Mouse (Mus musculus) midbrain, embryonic 12.5 days (tissue): Measurements from ENCODE around the gene Cblb. TPM values are rescaled to one million over a fixed set of nuclear protein-coding genes. Genes with fewer than 3 reads are reported as not detected.
A peak's percentile ranks its signal among the peaks of the same experiment; 100 is the strongest.

ENCODE experiments used
- ATAC-seq: fragments of 200-750 bp; cut with Nextera tagmentation; 2 replicates; pipeline ENCODE4 v1.8.0; 2017; ENCODE audit warnings: low read depth, moderate TSS enrichment, moderate library complexity; ENCODE audit not compliant: low FRiP score
- H3K27ac ChIP-seq: fragments of 300-500 bp; sonication (generic); replicated peaks from 2 replicates; pipeline ENCODE4 v1.5.1; 2016; ENCODE audit warnings: mild to moderate bottlenecking
- H3K27me3 ChIP-seq: fragments of 300-500 bp; sonication (generic); 2 replicates; pipeline ENCODE4 v1.6.1; 2016; ENCODE audit warnings: mild to moderate bottlenecking
- H3K36me3 ChIP-seq: fragments of 300-500 bp; sonication (generic); 2 replicates; pipeline ENCODE4 v1.6.1; 2016
- H3K4me1 ChIP-seq: fragments of 300-500 bp; sonication (generic); 2 replicates; pipeline ENCODE4 v1.6.1; 2016
- H3K4me2 ChIP-seq: fragments of 300-500 bp; sonication (generic); replicated peaks from 2 replicates; pipeline ENCODE4 v1.6.1; 2016; ENCODE audit warnings: mild to moderate bottlenecking, moderate library complexity
- H3K4me3 ChIP-seq: fragments of 300-500 bp; sonication (generic); 2 replicates; pipeline ENCODE4 v1.5.1; 2016; ENCODE audit warnings: mild to moderate bottlenecking
- H3K9ac ChIP-seq: fragments of 300-500 bp; sonication (generic); replicated peaks from 2 replicates; pipeline ENCODE4 v1.6.1; 2016; ENCODE audit warnings: mild to moderate bottlenecking, moderate library complexity
- H3K9me3 ChIP-seq: fragments of 300-500 bp; sonication (generic); 2 replicates; pipeline ENCODE4 v1.6.1; 2016; ENCODE audit warnings: mild to moderate bottlenecking
- whole genome bisulfite sequencing: fragments of 180-500 bp; shearing (Covaris S2); methylation state at CpG from one replicate; pipeline ENCODE4 v1.1.7; 2016; 5-methylcytosine and 5-hydroxymethylcytosine counted together
- polyA plus RNA-seq: library from polyadenylated mRNA; unstranded; fragments of >200 nt; fragmentation: Nextera tagmentation; extraction: Ambion mirVana; gene quantifications from 2 replicates; pipeline ENCODE4 v1.2.1, GENCODE M21; 2016

Cblb gene
- polyA plus RNA-seq, 1 experiment from 2014 or later: 39.0 TPM

DNA sequence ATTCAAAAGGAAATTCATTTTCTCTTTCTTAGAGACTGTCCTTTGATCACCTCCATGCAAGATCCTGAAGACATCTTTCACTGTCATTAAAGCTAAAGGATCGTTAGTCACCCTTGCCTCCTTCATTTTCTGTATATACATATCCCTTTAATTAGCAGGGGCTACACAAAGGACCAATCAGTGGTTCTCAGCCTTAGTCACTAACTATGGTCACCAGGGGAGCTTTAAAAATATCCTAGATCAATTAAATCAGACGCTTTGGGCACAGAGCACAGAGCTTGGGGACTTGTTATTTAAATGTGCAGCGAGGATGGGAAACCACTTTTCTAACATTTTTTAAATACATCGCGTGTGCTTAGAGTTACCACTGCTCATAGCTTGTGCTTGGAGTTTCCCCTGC lies 7.6 kb upstream of the Cblb start:
- Histone ChIP-seq H3K27me3 (no peaks in the 10 kb centered on the region), H3K4me3 (no peak overlapping the region), H3K27ac (no peak overlapping the region), H3K9me3 (no peaks in the 10 kb centered on the region), H3K36me3 (no peaks in the 10 kb centered on the region), H3K9ac (no peak overlapping the region), H3K4me1 (no peaks in the 10 kb centered on the region), H3K4me2 (no peak overlapping the region)
- 0 out of 2 replicates have a peak, but pooled peaks have one; percentile 19 for ATAC-seq
- WGBS: 76% methylated on average over 5 of the region's 5 CpGs

GRCm38 (mm10) chr16:52027326-52027725 lies 3.7 kb upstream of the Cblb start:
- Histone ChIP-seq H3K27me3 (no peaks in the 10 kb centered on the region), H3K4me1 (no peaks in the 10 kb centered on the region; the same call in 1 of the 2 replicates), H3K36me3 (no peaks in the 10 kb centered on the region), H3K27ac (no peak overlapping the region), H3K9me3 (no peaks in the 10 kb centered on the region), H3K4me3 (no peak overlapping the region), H3K4me2 (no peak overlapping the region), H3K9ac (no peak overlapping the region)
- 93% methylated on average over 4 of the region's 4 CpGs for WGBS
- no peak for ATAC-seq

GRCm38 (mm10) chr16:52029001-52029400 lies 2.0 kb upstream of the Cblb start:
- no peak overlapping the region for H3K4me2 ChIP-seq
- H3K4me1 ChIP-seq: peaks cover 10% of the 10 kb centered on the region
- no peaks in the 10 kb centered on the region for H3K36me3 ChIP-seq
- H3K27ac ChIP-seq: no peak overlapping the region
- no peaks in the 10 kb centered on the region for H3K9me3 ChIP-seq
- ATAC-seq: no peak
- 90% methylated on average over 3 of the region's 3 CpGs for WGBS
- no peak overlapping the region for H3K9ac ChIP-seq
- H3K27me3 ChIP-seq: no peaks in the 10 kb centered on the region
- no peak overlapping the region for H3K4me3 ChIP-seq

DNA sequence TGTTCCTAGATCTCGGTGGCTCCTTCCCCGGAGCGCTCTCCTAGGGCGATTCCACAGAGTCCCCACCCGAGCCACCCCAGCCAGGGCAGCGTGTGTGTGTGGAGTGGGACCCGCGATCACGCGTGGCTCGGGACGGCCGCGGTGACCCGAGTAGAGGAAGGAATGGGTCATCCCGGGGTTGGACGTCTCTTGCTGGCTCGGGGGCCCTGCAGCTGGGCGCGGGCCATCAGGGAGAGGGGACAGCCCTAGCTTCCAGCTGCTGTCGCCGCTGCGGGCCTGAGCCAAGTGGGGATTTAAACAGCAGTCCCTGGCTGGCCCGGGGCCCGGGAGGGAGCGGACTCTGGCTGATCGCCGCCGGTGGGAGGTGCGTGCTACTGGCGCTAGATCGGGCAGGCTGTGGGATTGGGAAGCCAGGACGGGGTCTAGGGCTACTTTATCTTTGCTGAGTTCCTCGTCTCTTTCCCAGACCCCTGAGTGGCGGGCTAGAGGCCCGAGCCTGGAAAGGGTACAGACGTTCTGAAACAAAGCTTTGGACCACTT lies 757 bp downstream of the Cblb start:
- Histone ChIP-seq H3K4me1 (peaks cover 24% of the 10 kb centered on the region), H3K9ac (peak overlapping the region; percentile 95), H3K4me2 (peak overlapping the region; percentile 66), H3K27ac (peak overlapping the region; percentile 98), H3K36me3 (peaks cover 20% of the 10 kb centered on the region), H3K4me3 (peak overlapping the region; percentile 93), H3K9me3 (no peaks in the 10 kb centered on the region), H3K27me3 (no peaks in the 10 kb centered on the region)
- peak; percentile 76 for ATAC-seq
- WGBS: under 1% methylated on average over 37 of the region's 37 CpGs

- Histone ChIP-seq H3K9ac (peak overlapping the region; percentile 95), H3K4me1 (peaks cover 24% of the 10 kb centered on the region), H3K4me3 (peak overlapping the region; percentile 93), H3K27me3 (no peaks in the 10 kb centered on the region), H3K4me2 (peak overlapping the region; percentile 66), H3K27ac (peak overlapping the region; percentile 98), H3K9me3 (no peaks in the 10 kb centered on the region), H3K36me3 (peaks cover 24% of the 10 kb centered on the region)
- no peak for ATAC-seq
- 11% methylated on average over 29 of the region's 29 CpGs for WGBS
Observed at GRCm38 (mm10) chr16:52032376-52033330, 1.6 kb downstream of the Cblb start.

- no peak overlapping the region for H3K27ac ChIP-seq
- peaks cover 24% of the 10 kb centered on the region for H3K4me1 ChIP-seq
- ATAC-seq: no peak
- H3K9me3 ChIP-seq: no peaks in the 10 kb centered on the region
- H3K4me2 ChIP-seq: peak overlapping the region; percentile 66
- no peaks in the 10 kb centered on the region for H3K27me3 ChIP-seq
- WGBS: 97% methylated on average over 4 of the region's 4 CpGs
- no peak overlapping the region for H3K9ac ChIP-seq
- H3K4me3 ChIP-seq: peak overlapping the region; percentile 93
- H3K36me3 ChIP-seq: peaks cover 31% of the 10 kb centered on the region
Observed at GRCm38 (mm10) chr16:52033381-52034315, 2.6 kb downstream of the Cblb start.

- Histone ChIP-seq H3K4me2 (peak overlapping the region; percentile 66), H3K36me3 (peaks cover 37% of the 10 kb centered on the region), H3K27ac (no peak overlapping the region), H3K9me3 (no peaks in the 10 kb centered on the region), H3K4me3 (peak overlapping the region; percentile 23), H3K4me1 (peaks cover 24% of the 10 kb centered on the region), H3K9ac (no peak overlapping the region), H3K27me3 (no peaks in the 10 kb centered on the region)
- WGBS: 94% methylated on average over 5 of the region's 5 CpGs
- ATAC-seq: no peak
Observed at GRCm38 (mm10) chr16:52034356-52034755, 3.3 kb downstream of the Cblb start.

DNA sequence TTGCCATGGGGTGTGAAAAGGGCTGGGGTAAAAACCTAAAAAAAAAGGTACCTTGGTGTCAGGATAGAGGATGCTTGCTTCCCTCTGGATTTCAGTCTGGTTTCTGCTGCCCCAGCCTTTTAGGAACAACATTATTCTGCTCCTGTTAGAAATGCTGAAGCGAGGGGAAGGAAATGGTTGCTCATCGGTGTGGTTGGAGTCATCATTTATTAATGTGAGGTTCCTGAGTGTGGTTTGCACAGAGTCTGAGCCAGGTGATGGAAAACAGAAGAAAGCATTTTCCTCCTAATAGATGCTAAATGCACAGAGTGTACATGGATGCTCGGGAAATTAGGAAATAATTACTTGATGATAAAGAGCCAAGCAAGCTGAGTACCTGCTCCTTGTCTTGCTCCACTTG lies 5.3 kb downstream of the Cblb start:
- H3K4me3 ChIP-seq: peak overlapping the region; percentile 12; the same call in 1 of the 2 replicates
- H3K9ac ChIP-seq: no peak overlapping the region
- no peaks in the 10 kb centered on the region for H3K9me3 ChIP-seq
- 87% methylated on average over 3 of the region's 3 CpGs for WGBS
- H3K4me1 ChIP-seq: peaks cover 25% of the 10 kb centered on the region
- peaks cover 37% of the 10 kb centered on the region for H3K36me3 ChIP-seq
- H3K4me2 ChIP-seq: peak overlapping the region; percentile 66
- H3K27ac ChIP-seq: no peak overlapping the region
- ATAC-seq: no peak
- no peaks in the 10 kb centered on the region for H3K27me3 ChIP-seq

GRCm38 (mm10) chr16:52038283-52038682 lies 7.3 kb downstream of the Cblb start:
- H3K4me1 ChIP-seq: peaks cover 30% of the 10 kb centered on the region

GRCm38 (mm10) chr16:52038821-52039220 lies 7.8 kb downstream of the Cblb start:
- Histone ChIP-seq H3K4me2 (no peak overlapping the region), H3K36me3 (peaks cover 37% of the 10 kb centered on the region), H3K9ac (no peak overlapping the region), H3K27me3 (no peaks in the 10 kb centered on the region), H3K4me3 (no peak overlapping the region), H3K27ac (no peak overlapping the region), H3K9me3 (no peaks in the 10 kb centered on the region), H3K4me1 (peaks cover 27% of the 10 kb centered on the region)
- WGBS: 84% methylated on average over 2 of the region's 2 CpGs
- no peak for ATAC-seq

More at GRCm38 (mm10) chr16:52038283-52038682, 7.3 kb downstream of the Cblb start:
- Histone ChIP-seq H3K9me3 (no peaks in the 10 kb centered on the region), H3K27me3 (no peaks in the 10 kb centered on the region), H3K36me3 (peaks cover 37% of the 10 kb centered on the region), H3K4me2 (no peak overlapping the region), H3K9ac (no peak overlapping the region), H3K27ac (no peak overlapping the region), H3K4me3 (no peak overlapping the region)
- WGBS: 91% methylated on average over 4 of the region's 4 CpGs
- ATAC-seq: no peak

- Histone ChIP-seq H3K9ac (no peak overlapping the region), H3K4me1 (peaks cover 14% of the 10 kb centered on the region), H3K36me3 (peaks cover 18% of the 10 kb centered on the region), H3K27me3 (no peaks in the 10 kb centered on the region), H3K4me3 (no peak overlapping the region), H3K4me2 (no peak overlapping the region), H3K27ac (no peak overlapping the region), H3K9me3 (no peaks in the 10 kb centered on the region)
- ATAC-seq: no peak
- WGBS: 85% methylated on average over 4 of the region's 4 CpGs
Observed at GRCm38 (mm10) chr16:52040937-52041336, 9.9 kb downstream of the Cblb start.
